Mouse (Mus musculus) layer of hippocampus, adult 2 months (tissue): ENCODE measurements at regions not wholly inside any gene's neighbourhood (a gene's known extent, or its start where the extent isn't known, plus 50 kb on each side); places are given as distances from the start of the nearest gene placed in this dataset.
"Not testable (repeated sequence)": the region's sequence is repeated elsewhere in the genome, so short reads cannot be mapped to it uniquely, and the experiment has no call there.

Source experiments
- DNase-seq, 2 experiments: peaks; one replicate each; pipeline ENCODE4 v3.0.0; 2022; ENCODE audit warnings: low spot score in 2 of 2
- H3K27ac ChIP-seq: fragments of 200-600 bp; 2 replicates; pipeline ENCODE4 v1.8.1; 2022
- H3K4me3 ChIP-seq: fragments of 200-600 bp; 2 replicates; pipeline ENCODE4 v1.8.1; 2022; ENCODE audit warnings: mild to moderate bottlenecking
- microRNA-seq, 2 experiments: library from miRNA; unstranded; fragments of <30 nt; microRNA quantifications; one replicate each; pipeline ENCODE4 v1.2.0; 2021

GRCm38 (mm10) chr12:23216521-23216920 is 563.5 kb downstream of the Gm10330 start:
- H3K4me3 ChIP-seq, DNase-seq, H3K27ac ChIP-seq: not testable (repeated sequence)

GRCm38 (mm10) chr12:23189546-23189945 is 590.5 kb downstream of the Gm10330 start:
- DNase-seq, H3K27ac ChIP-seq, H3K4me3 ChIP-seq: not testable (repeated sequence)

DNA sequence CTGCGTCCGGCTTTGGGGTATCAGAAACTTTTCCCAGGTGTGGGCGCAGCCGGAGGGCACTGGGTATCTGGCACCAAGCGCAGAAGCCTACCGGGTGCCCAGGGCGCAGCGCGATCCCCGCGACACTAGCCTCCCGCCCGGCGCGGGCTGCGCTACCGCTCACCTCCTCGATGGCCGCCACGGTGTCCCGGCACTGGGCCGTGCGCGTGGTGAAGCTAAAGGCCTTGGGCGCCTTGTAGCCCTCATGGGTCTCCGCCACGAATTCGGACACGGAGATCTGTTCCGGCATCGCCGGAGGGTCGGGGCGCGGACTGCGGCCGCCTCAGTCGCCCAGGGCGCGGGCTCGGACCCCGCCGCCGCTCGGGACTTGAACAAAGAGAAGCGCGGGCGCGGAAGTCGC is 591.0 kb downstream of the Gm10330 start:
- H3K27ac ChIP-seq, DNase-seq: not testable (repeated sequence)
- H3K4me3 ChIP-seq: peak overlapping the region; percentile 32; the same call in 1 of the 2 replicates

Small RNA genes in the stretch of these regions (microRNA-seq; reads per million reads assigned to microRNA genes)
- 0 reads per million in 2 experiments for gene Gm26140
